Mouse (Mus musculus): Measurements from ENCODE around the gene Mrpl53.

- no peak for TF ChIP-seq POLR2A (IDR thresholded peaks at IDR 0.05; ENCODE audit: low read depth, low read length)
- TF ChIP-seq CTCF (IDR thresholded peaks at IDR 0.05; ENCODE audit: extremely low read depth, insufficient read depth, insufficient read length, insufficient replicate concordance) = no peak
Observed at GRCm38 (mm10) chr6:83115682-83116372, 7.0 kb downstream of the Mrpl53 start.

All from spleen, adult 2 months (tissue).